Mouse (Mus musculus): ENCODE results near the gene Fa2h. TPM values are rescaled to one million over a fixed set of nuclear protein-coding genes. Genes with fewer than 3 reads are reported as not detected.

Fa2h gene
- polyA plus RNA-seq (2014; fragmentation: Nextera tagmentation; extraction: Ambion mirVana), result 0.15 TPM in 1 of 2 replicates, not detected in the other

DNA sequence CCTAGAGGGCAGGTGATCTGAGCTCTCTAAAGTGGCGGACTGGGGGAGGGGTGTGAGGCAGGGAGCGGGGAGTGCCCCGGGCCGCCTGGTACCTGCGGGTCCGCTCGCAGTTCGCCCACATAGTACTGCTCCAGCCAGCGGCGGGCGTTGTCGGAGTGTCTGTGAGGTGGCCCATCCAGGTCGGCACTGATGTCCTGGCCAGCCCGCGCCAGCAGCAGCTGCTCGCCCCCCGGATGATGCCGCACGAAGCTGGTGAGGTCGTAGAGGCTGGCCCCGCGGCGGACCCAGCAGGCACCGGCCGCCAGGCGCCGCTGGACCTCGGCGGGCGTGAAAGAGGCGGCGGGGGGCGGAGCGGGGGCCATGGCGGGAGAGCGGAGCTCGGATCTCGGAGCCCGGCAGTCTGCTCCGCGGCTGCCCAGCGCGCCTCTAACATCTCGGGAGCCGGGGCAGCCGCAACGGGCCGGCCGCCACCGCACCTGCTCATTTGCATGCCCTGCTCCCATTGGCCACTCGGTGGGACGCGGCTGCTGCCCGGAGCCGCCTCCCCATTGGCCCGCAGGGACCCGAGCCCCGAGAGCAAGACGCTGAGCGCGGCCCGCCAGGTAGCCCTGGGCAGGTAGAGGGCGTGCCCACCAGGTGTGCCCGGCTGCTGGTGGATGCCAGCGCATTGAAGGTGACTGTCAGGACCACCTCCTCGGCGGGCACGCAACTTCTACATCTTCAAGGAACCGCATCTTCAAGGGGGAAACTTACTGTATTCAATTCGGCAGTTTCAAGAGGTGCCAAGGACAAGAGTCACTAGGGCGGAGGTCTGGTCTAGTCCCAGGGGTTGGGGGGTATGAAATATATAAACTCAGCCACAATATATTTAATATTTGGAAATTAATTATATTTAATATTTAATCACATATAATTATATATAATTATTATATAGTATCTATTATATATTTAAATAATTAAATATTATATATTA lies at the start of gene Fa2h:
Fa2h (minus strand) TSS at position 434 of the 973 bp plus-strand sequence.
- DNase-seq (ENCODE audit: low spot score) (peak; percentile 80), ATAC-seq (ENCODE audit: low FRiP score) (peak; percentile 96)
- Histone ChIP-seq H3K4me3 (ENCODE audit: low read depth, low read length) (peak within 1 kb of the TSS; percentile 46), H3K9ac (ENCODE audit: low read depth, low read length) (peak within 1 kb of the TSS; percentile 32), H3K4me1 (replicated peaks; ENCODE audit: control insufficient read depth, insufficient read depth, low read length) (no peaks in the 10 kb centered on the region), H3K27ac (ENCODE audit: low read depth, low read length) (no peak within 1 kb of the TSS), H3K9me3 (ENCODE audit: control insufficient read depth, low read length) (no peaks in the 10 kb centered on the region), H3K4me2 (replicated peaks; ENCODE audit: low read depth, low read length) (peak within 1 kb of the TSS; percentile 94), H3K27me3 (ENCODE audit: control insufficient read depth, insufficient read depth, low read length) (peaks cover 33% of the 10 kb centered on the region), H3K36me3 (ENCODE audit: control insufficient read depth, insufficient read depth, low read length) (no peaks in the 10 kb centered on the region)
- WGBS, result under 1% methylated on average over 62 of the region's 71 CpGs

DNA sequence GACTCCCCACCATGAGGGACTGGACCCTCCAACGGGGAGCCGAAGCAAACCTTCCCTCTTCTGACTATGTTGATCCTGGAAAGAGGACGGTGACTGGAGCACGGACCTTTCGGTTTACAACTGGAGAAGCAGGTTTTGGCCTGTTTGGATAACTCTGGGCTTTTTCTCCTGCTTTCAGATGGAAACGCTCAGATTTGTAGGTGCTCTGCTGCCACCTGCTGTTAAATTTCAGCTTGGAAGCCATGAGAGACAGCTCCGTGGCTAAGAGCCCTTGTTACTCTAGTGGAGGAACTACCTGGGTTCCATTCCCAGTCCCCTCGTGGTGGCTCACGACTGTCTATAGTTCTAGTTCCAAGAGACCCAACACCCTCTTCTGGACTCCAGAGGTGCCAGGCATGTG lies 45.6 kb upstream of the Fa2h start:
- Histone ChIP-seq H3K27ac (ENCODE audit: low read depth, low read length) (no peak overlapping the region), H3K4me2 (replicated peaks; ENCODE audit: low read depth, low read length) (no peak overlapping the region), H3K9ac (ENCODE audit: low read depth, low read length) (no peak overlapping the region), H3K9me3 (ENCODE audit: control insufficient read depth, low read length) (no peaks in the 10 kb centered on the region), H3K36me3 (ENCODE audit: control insufficient read depth, insufficient read depth, low read length) (no peaks in the 10 kb centered on the region), H3K27me3 (ENCODE audit: control insufficient read depth, insufficient read depth, low read length) (no peaks in the 10 kb centered on the region), H3K4me1 (replicated peaks; ENCODE audit: control insufficient read depth, insufficient read depth, low read length) (no peaks in the 10 kb centered on the region), H3K4me3 (ENCODE audit: low read depth, low read length) (no peak overlapping the region)
- 26% methylated on average over 9 of the region's 9 CpGs for whole genome bisulfite sequencing
- no peak for ATAC-seq (ENCODE audit: low FRiP score)
- peak; percentile 80 for DNase-seq (ENCODE audit: low spot score)

GRCm38 (mm10) chr8:111435071-111435828 lies 41.6 kb upstream of the Fa2h start:
- Histone ChIP-seq H3K27me3 (ENCODE audit: control insufficient read depth, insufficient read depth, low read length) (no peaks in the 10 kb centered on the region), H3K4me1 (replicated peaks; ENCODE audit: control insufficient read depth, insufficient read depth, low read length) (no peaks in the 10 kb centered on the region), H3K4me2 (replicated peaks; ENCODE audit: low read depth, low read length) (no peak overlapping the region), H3K4me3 (ENCODE audit: low read depth, low read length) (no peak overlapping the region), H3K9me3 (ENCODE audit: control insufficient read depth, low read length) (no peaks in the 10 kb centered on the region), H3K27ac (ENCODE audit: low read depth, low read length) (no peak overlapping the region), H3K36me3 (ENCODE audit: control insufficient read depth, insufficient read depth, low read length) (no peaks in the 10 kb centered on the region), H3K9ac (ENCODE audit: low read depth, low read length) (no peak overlapping the region)
- DNase-seq (ENCODE audit: low spot score) (no peak), ATAC-seq (ENCODE audit: low FRiP score) (no peak)
- 69% methylated on average over 11 of the region's 11 CpGs for WGBS

DNA sequence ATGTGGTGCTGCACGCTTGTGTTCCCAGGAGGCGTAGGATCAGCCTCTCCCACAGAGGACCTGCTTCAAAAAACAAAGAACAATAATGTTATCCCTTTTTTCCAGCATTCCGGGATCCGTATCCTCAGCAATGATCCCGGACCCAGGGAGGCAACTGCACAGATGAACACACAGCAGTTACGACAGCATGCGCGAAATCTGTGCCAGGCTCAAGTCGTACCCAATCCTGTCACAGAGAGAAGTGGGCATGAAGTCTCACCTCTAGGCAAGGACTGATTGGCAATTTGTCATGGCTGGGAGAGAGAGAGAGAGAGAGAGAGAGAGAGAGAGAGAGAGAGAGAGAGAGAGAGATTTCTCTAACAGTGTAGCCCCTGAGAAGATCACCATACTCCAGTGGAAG lies 31.0 kb upstream of the Fa2h start:
- no peak for DNase-seq (ENCODE audit: low spot score)
- no peak overlapping the region for H3K27ac ChIP-seq (ENCODE audit: low read depth, low read length)
- ATAC-seq (ENCODE audit: low FRiP score), result no peak
- H3K4me3 ChIP-seq (ENCODE audit: low read depth, low read length), result no peak overlapping the region
- no peaks in the 10 kb centered on the region for H3K36me3 ChIP-seq (ENCODE audit: control insufficient read depth, insufficient read depth, low read length)
- H3K9me3 ChIP-seq (ENCODE audit: control insufficient read depth, low read length), result no peaks in the 10 kb centered on the region
- WGBS, result 93% methylated on average over 9 of the region's 9 CpGs
- H3K27me3 ChIP-seq (ENCODE audit: control insufficient read depth, insufficient read depth, low read length), result no peaks in the 10 kb centered on the region
- no peak overlapping the region for H3K9ac ChIP-seq (ENCODE audit: low read depth, low read length)
- no peak overlapping the region for H3K4me2 ChIP-seq (replicated peaks; ENCODE audit: low read depth, low read length)
- no peaks in the 10 kb centered on the region for H3K4me1 ChIP-seq (replicated peaks; ENCODE audit: control insufficient read depth, insufficient read depth, low read length)

GRCm38 (mm10) chr8:111424181-111424580 lies 30.6 kb upstream of the Fa2h start:
- H3K36me3 ChIP-seq (ENCODE audit: control insufficient read depth, insufficient read depth, low read length), result no peaks in the 10 kb centered on the region
- no peak overlapping the region for H3K4me2 ChIP-seq (replicated peaks; ENCODE audit: low read depth, low read length)
- DNase-seq (ENCODE audit: low spot score) (no peak), ATAC-seq (ENCODE audit: low FRiP score) (no peak)
- WGBS, result 87% methylated on average over 11 of the region's 11 CpGs
- H3K9ac ChIP-seq (ENCODE audit: low read depth, low read length), result no peak overlapping the region
- H3K27ac ChIP-seq (ENCODE audit: low read depth, low read length), result no peak overlapping the region
- no peaks in the 10 kb centered on the region for H3K27me3 ChIP-seq (ENCODE audit: control insufficient read depth, insufficient read depth, low read length)
- no peaks in the 10 kb centered on the region for H3K9me3 ChIP-seq (ENCODE audit: control insufficient read depth, low read length)
- H3K4me3 ChIP-seq (ENCODE audit: low read depth, low read length), result no peak overlapping the region
- H3K4me1 ChIP-seq (replicated peaks; ENCODE audit: control insufficient read depth, insufficient read depth, low read length), result no peaks in the 10 kb centered on the region

DNA sequence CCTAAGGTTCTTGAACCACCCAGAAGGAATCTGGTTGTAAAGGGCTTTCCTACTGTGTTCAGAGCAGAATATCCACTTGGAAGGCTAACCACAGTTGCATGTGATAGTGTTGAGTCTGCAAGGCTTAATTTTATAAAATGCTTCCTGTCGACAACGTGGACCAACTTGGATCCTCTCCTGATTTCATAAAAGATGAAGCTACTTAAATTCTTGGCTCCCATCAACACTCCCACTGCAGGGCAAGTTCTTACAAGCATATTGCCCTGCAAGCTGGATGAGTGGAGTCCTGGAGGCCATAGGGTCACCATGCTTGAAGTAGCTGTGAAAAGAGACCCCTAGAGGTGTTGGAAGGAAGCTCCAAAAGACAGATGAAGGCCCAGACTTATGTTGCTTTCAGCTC lies 29.0 kb upstream of the Fa2h start:
- 93% methylated on average over 2 of the region's 2 CpGs for WGBS

DNA sequence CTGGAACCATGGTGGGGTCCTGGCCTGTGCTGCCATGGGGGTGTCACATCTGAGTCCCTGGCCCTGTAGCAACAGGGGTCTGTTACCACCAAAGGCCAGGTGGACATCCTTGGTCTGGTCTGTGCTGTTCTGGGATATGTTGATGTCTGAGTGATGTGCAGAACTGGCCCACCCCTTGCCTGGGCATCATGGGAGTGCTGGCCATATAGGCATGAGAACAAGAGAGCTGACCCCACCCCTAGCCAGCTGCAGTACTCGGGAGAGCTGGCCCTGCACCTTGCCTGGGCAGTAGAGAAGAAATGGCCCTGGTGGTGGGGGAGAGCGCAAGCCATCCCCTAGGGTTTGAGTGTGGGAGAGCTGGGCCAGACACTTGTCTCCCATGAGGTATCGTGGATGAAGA lies 25.5 kb upstream of the Fa2h start:
- Histone ChIP-seq H3K9me3 (ENCODE audit: control insufficient read depth, low read length) (no peaks in the 10 kb centered on the region), H3K27ac (ENCODE audit: low read depth, low read length) (no peak overlapping the region), H3K36me3 (ENCODE audit: control insufficient read depth, insufficient read depth, low read length) (no peaks in the 10 kb centered on the region), H3K4me3 (ENCODE audit: low read depth, low read length) (no peak overlapping the region), H3K4me1 (replicated peaks; ENCODE audit: control insufficient read depth, insufficient read depth, low read length) (no peaks in the 10 kb centered on the region), H3K27me3 (ENCODE audit: control insufficient read depth, insufficient read depth, low read length) (no peaks in the 10 kb centered on the region), H3K4me2 (replicated peaks; ENCODE audit: low read depth, low read length) (no peak overlapping the region), H3K9ac (ENCODE audit: low read depth, low read length) (no peak overlapping the region)
- no peak for DNase-seq (ENCODE audit: low spot score)
- WGBS, result 71% methylated on average over 3 of the region's 3 CpGs
- ATAC-seq (ENCODE audit: low FRiP score), result no peak

More for the DNA sequence above, 29.0 kb upstream of the Fa2h start:
- no peaks in the 10 kb centered on the region for H3K27me3 ChIP-seq (ENCODE audit: control insufficient read depth, insufficient read depth, low read length)
- no peak overlapping the region for H3K4me3 ChIP-seq (ENCODE audit: low read depth, low read length)
- no peaks in the 10 kb centered on the region for H3K9me3 ChIP-seq (ENCODE audit: control insufficient read depth, low read length)
- DNase-seq (ENCODE audit: low spot score), result no peak
- no peaks in the 10 kb centered on the region for H3K36me3 ChIP-seq (ENCODE audit: control insufficient read depth, insufficient read depth, low read length)
- no peak for ATAC-seq (ENCODE audit: low FRiP score)
- H3K4me1 ChIP-seq (replicated peaks; ENCODE audit: control insufficient read depth, insufficient read depth, low read length), result no peaks in the 10 kb centered on the region
- H3K4me2 ChIP-seq (replicated peaks; ENCODE audit: low read depth, low read length), result no peak overlapping the region
- no peak overlapping the region for H3K27ac ChIP-seq (ENCODE audit: low read depth, low read length)
- H3K9ac ChIP-seq (ENCODE audit: low read depth, low read length), result no peak overlapping the region

DNA sequence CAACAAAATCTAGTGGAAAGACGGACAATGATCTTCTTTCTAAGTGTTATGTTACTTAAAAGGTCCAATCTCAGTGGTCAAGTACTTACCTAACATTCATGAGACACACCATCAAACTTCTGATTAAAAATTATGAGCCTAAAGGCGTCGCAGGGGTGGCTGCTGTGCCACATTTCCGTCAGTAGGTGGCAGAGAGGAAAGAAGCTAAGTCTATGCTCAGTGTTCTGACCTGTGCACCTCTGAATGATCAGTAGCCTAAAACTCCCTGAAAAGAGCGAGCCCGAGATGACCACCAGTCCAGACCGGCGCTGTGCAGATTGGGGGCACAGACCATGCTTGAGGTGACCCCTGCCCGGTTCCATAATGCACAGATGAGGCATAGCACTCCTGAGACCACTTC lies 25.0 kb upstream of the Fa2h start:
- Histone ChIP-seq H3K27me3 (ENCODE audit: control insufficient read depth, insufficient read depth, low read length) (no peaks in the 10 kb centered on the region), H3K36me3 (ENCODE audit: control insufficient read depth, insufficient read depth, low read length) (no peaks in the 10 kb centered on the region), H3K4me3 (ENCODE audit: low read depth, low read length) (no peak overlapping the region), H3K9me3 (ENCODE audit: control insufficient read depth, low read length) (no peaks in the 10 kb centered on the region), H3K9ac (ENCODE audit: low read depth, low read length) (no peak overlapping the region), H3K4me1 (replicated peaks; ENCODE audit: control insufficient read depth, insufficient read depth, low read length) (no peaks in the 10 kb centered on the region), H3K4me2 (replicated peaks; ENCODE audit: low read depth, low read length) (no peak overlapping the region), H3K27ac (ENCODE audit: low read depth, low read length) (no peak overlapping the region)
- DNase-seq (ENCODE audit: low spot score) (peak; percentile 58), ATAC-seq (ENCODE audit: low FRiP score) (no peak)
- 37% methylated on average over 9 of the region's 9 CpGs for WGBS
